Mouse (Mus musculus) thymus, adult 2 months (tissue): ENCODE measurements at regions not wholly inside any gene's neighbourhood (a gene's known extent, or its start where the extent isn't known, plus 50 kb on each side); places are given as distances from the start of the nearest gene placed in this dataset.

ENCODE experiments used
- DNase-seq: peaks from one replicate; pipeline ENCODE4 v3.0.0; 2021
- H3K27ac ChIP-seq: fragments of 200-500 bp; 2 replicates; pipeline ENCODE4 v1.5.1; 2012; ENCODE audit warnings: low read length, control low read depth; ENCODE audit not compliant: control insufficient read depth, insufficient read depth
- H3K27me3 ChIP-seq: fragments of 200-500 bp; 2 replicates; pipeline ENCODE4 v1.6.1; 2012; ENCODE audit warnings: mild to moderate bottlenecking, low read length, moderate library complexity, mixed read lengths; ENCODE audit not compliant: control insufficient read depth, insufficient read depth
- H3K36me3 ChIP-seq: fragments of 200-500 bp; 2 replicates; pipeline ENCODE4 v1.6.1; 2012; ENCODE audit warnings: mild to moderate bottlenecking, low read length, moderate library complexity; ENCODE audit not compliant: control insufficient read depth, insufficient read depth
- H3K4me1 ChIP-seq: fragments of 200-500 bp; replicated peaks from 2 replicates; pipeline ENCODE4 v1.6.1; 2012; ENCODE audit warnings: low read length; ENCODE audit not compliant: control insufficient read depth, insufficient read depth
- H3K4me3 ChIP-seq: fragments of 200-500 bp; 2 replicates; pipeline ENCODE4 v1.5.1; 2012; ENCODE audit warnings: mild to moderate bottlenecking, low read length, control low read depth, moderate library complexity; ENCODE audit not compliant: control insufficient read depth, insufficient read depth
- CTCF ChIP-seq: fragments of 200-500 bp; IDR thresholded peaks from 2 replicates; pipeline ENCODE4 v1.5.1; 2012; ENCODE audit warnings: mild to moderate bottlenecking, control low read depth, low read length, moderate library complexity, borderline replicate concordance; ENCODE audit not compliant: control insufficient read depth, poor library complexity, insufficient read depth; ENCODE audit errors: extremely low read depth
- POLR2A ChIP-seq: fragments of 200-500 bp; IDR thresholded peaks from 2 replicates; pipeline ENCODE4 v1.6.1; 2012; ENCODE audit warnings: mild to moderate bottlenecking, low read length, control low read depth, moderate library complexity; ENCODE audit not compliant: control insufficient read depth, poor library complexity, insufficient read depth; ENCODE audit errors: extremely low read depth
- WGBS: fragments of 180-500 bp; shearing (Covaris S2); methylation state at CpG from one replicate; pipeline ENCODE4 v1.1.7; 2018; 5-methylcytosine and 5-hydroxymethylcytosine counted together

GRCm38 (mm10) chr17:70924565-70925220 lies 71.3 kb upstream of the Tgif1 start:
- peak overlapping the region; percentile 39 for H3K4me3 ChIP-seq
- no peaks in the 10 kb centered on the region for H3K27me3 ChIP-seq
- TF ChIP-seq CTCF (no peak), POLR2A (no peak)
- H3K27ac ChIP-seq: no peak overlapping the region
- peak; percentile 21 for DNase-seq
- peaks cover 8% of the 10 kb centered on the region for H3K4me1 ChIP-seq
- 0 out of 2 replicates have a peak, but pooled peaks cover 4% of the 10 kb centered on the region for H3K36me3 ChIP-seq
- 14% methylated on average over 8 of the region's 8 CpGs for WGBS

- no peak for DNase-seq
- WGBS: 94% methylated on average over 13 of the region's 13 CpGs
- Histone ChIP-seq H3K4me3 (no peak overlapping the region), H3K4me1 (peaks cover 8% of the 10 kb centered on the region), H3K27me3 (no peaks in the 10 kb centered on the region), H3K27ac (no peak overlapping the region), H3K36me3 (0 out of 2 replicates have a peak, but pooled peaks cover 4% of the 10 kb centered on the region)
- TF ChIP-seq POLR2A (no peak), CTCF (no peak)
These were observed 68.3 kb upstream of the Tgif1 start for GRCm38 (mm10) chr17:70921681-70922080.

GRCm38 (mm10) chr17:70920181-70920580 lies 66.8 kb upstream of the Tgif1 start:
- no peaks in the 10 kb centered on the region for H3K27me3 ChIP-seq
- H3K36me3 ChIP-seq: 0 out of 2 replicates have a peak, but pooled peaks cover 4% of the 10 kb centered on the region
- peaks cover 19% of the 10 kb centered on the region for H3K4me1 ChIP-seq
- H3K27ac ChIP-seq: no peak overlapping the region
- DNase-seq: no peak
- no peak overlapping the region for H3K4me3 ChIP-seq
- no peak for TF ChIP-seq CTCF
- no peak for TF ChIP-seq POLR2A

GRCm38 (mm10) chr17:70917183-70917935 lies 64.0 kb upstream of the Tgif1 start:
- Histone ChIP-seq H3K36me3 (0 out of 2 replicates have a peak, but pooled peaks cover 4% of the 10 kb centered on the region), H3K4me3 (no peak overlapping the region), H3K27me3 (no peaks in the 10 kb centered on the region), H3K27ac (no peak overlapping the region), H3K4me1 (peaks cover 17% of the 10 kb centered on the region)
- no peak for DNase-seq
- 96% methylated on average over 19 of the region's 19 CpGs for whole genome bisulfite sequencing
- TF ChIP-seq POLR2A (no peak), CTCF (no peak)

- TF ChIP-seq POLR2A (no peak), CTCF (no peak)
- Histone ChIP-seq H3K36me3 (0 out of 2 replicates have a peak, but pooled peaks cover 4% of the 10 kb centered on the region), H3K4me1 (peaks cover 12% of the 10 kb centered on the region), H3K27ac (0 out of 2 replicates have a peak overlapping the region, but pooled peaks have one; percentile 7), H3K4me3 (no peak overlapping the region), H3K27me3 (no peaks in the 10 kb centered on the region)
- DNase-seq: no peak
- WGBS: 24% methylated on average over 12 of the region's 12 CpGs
These were observed 62.9 kb upstream of the Tgif1 start for GRCm38 (mm10) chr17:70916089-70916750.

GRCm38 (mm10) chr17:70915445-70915844 lies 62.1 kb upstream of the Tgif1 start:
- Histone ChIP-seq H3K4me1 (peaks cover 12% of the 10 kb centered on the region), H3K36me3 (0 out of 2 replicates have a peak, but pooled peaks cover 4% of the 10 kb centered on the region), H3K27me3 (no peaks in the 10 kb centered on the region), H3K27ac (no peak overlapping the region), H3K4me3 (no peak overlapping the region)
- DNase-seq: no peak
- WGBS: 63% methylated on average over 6 of the region's 6 CpGs
- TF ChIP-seq POLR2A: no peak
- no peak for TF ChIP-seq CTCF
